Mouse (Mus musculus): Measurements from ENCODE around the gene Stum.

Gene Stum

DNA sequence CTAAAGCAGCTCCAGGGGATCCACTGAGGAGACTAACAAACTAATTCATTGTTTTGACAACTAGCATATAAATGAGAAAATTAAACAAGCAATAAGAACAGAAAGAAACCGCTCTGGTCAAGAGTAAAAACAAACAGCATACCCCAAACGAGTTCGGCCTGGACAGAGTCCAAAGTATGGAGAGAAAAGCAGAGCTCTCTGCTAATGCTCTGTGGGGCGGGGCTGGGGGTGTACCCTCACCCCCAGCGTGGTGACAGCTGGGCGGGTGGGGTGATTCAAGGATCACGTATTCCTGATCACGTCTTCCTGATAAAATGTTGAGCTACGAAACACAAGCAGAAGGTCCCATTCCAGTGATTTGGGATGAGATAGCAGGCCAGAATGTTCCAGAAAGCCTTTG is 9.5 kb upstream of the Stum start:
- DNase-seq = no peak

DNA sequence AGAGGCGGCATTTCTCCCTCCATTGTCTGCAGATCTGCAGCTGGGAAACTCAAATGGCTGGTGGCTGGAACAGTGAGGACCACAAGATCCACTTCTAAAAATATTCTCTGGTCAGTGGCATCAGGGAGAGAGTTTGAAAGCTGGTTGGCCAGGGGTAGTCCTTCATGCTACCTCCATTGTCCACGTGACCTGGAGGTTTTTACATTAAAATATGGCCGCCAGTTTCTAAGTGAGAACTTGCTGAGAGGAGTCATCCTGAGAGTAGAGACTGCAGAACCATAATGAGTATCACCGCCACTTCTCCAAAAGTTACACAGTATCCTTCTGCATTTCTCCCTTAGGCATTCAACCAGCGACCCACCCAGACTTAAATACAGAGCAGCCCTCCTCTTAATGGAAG is 2.0 kb upstream of the Stum start:
- no peak for DNase-seq

DNA sequence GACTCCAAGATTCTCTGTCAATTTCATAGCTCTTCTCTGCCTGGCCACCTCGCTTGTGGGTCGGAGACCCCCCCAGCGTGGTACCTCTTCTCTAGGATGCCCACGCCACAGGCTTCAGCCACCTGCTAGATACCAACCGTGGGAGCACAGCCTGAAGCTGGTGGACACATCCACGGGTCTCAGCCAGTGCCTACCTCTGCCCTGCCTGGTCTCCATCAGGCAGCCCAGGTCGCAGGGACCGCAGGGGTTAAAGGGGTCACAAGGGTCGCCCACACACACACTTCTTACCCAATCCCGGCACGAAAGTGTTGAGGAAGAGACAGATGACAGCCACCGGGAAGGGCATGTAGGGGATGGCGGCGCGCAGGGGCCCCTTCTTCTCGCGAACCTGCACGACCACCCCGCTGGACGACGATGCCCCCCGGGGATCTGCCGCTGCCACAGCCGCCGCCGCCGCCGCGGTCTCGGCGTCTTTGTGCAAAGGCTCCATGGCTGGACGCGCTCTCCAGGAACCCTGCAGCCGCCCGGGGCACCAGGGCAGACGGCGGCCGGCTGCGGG is 385 bp downstream of the Stum start:
- peak; percentile 20 to 52 for DNase-seq

DNA sequence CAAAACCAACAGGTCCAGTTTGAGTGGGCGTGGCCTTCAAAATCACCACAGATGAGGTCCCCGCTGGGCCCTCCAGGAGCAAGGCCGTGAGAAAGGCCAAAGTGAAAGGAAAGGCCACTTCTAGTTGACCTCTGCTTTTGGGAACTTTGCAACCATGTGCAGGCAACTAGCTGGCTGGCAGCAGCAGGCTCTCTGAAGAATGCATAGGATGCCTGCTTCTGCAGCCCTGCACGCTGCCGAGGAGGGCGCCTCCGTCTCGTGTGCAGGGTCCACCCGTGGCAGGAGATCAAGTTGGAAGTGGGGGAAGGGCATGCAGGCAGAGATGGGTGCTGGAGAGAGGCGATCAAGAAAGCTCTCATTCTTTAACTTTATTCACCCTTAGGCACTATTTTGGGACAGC is 1.3 kb downstream of the Stum start:
- DNase-seq = peak in 1 of 2 experiments; percentile 27

DNA sequence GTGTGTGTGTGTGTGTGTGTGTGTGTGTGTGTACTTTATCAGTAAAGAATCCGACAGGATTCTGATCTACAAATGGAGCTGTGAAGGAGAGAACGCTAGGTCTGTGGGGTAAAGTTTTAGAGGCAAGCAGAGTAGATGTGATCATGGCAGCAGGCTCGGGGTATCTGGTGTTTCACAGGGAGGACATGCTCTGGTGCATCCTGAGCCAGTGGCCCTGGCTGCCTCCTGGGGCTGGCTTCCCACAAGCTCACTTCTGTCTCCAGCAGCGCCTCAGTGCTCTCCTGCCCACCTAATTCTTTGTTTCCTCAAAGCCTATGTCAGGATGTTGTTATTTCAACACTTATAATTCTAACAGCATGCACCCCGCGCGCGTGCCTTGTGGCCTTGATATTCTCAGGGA is 2.0 kb downstream of the Stum start:
- DNase-seq = no peak

- DNase-seq = no peak
Observed at GRCm38 (mm10) chr1:180480325-180480724, 3.0 kb downstream of the Stum start.

- DNase-seq = no peak
Observed at GRCm38 (mm10) chr1:180473566-180473965, 9.7 kb downstream of the Stum start.

- DNase-seq = no peak
Observed at GRCm38 (mm10) chr1:180468004-180468403, 15.3 kb downstream of the Stum start.

- DNase-seq = no peak
Observed at GRCm38 (mm10) chr1:180465620-180466019, 17.7 kb downstream of the Stum start.

- DNase-seq = no peak
Observed at GRCm38 (mm10) chr1:180464357-180464756, 18.9 kb downstream of the Stum start.

GRCm38 (mm10) chr1:180462983-180463475 is 20.3 kb downstream of the Stum start:
- DNase-seq = no peak

- no peak for DNase-seq
Observed at GRCm38 (mm10) chr1:180462396-180462795, 20.9 kb downstream of the Stum start.

GRCm38 (mm10) chr1:180460721-180461120 is 22.6 kb downstream of the Stum start:
- no peak for DNase-seq

GRCm38 (mm10) chr1:180458680-180459079 is 24.6 kb downstream of the Stum start:
- DNase-seq = no peak

DNA sequence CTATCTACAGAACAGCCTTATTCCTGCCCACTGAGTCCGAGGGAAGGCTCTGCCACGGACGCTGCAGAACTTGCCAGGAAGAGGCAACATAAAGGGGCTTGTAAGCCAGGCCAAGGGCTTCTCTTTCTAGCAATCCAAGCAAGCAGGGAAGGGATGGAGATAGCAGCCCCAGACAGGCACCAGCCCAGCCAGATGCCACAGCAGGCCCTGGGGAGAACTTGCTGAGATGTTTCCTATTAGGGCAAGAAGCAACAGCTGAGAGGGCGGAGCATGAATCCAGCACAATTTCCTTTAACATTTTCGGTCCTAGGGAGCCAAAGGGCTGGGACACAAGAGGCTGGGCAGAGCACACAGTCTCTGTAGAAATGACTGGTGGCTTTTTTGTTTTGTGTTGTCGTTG is 25.0 kb downstream of the Stum start:
- DNase-seq = no peak

DNA sequence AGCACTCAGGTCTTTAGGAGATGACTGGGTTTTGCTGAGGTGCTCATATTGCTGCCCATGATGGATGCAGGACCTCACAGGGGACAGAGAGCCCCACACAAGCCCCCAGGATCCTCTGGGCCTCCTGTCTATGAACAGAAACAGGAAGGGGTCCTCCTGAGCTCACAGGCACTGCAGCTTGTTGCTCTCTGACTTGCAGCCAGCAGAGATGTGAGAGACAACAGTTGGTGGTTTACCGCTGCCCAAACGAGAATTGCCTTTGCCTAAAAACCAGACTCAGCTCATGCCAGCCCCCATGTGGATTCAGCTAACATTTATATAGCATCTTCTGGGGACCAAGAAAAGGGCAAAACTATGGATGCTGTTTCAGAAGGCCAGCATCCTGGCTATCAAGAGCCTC is 33.7 kb downstream of the Stum start:
- DNase-seq = no peak

- no peak for DNase-seq
Observed at GRCm38 (mm10) chr1:180444411-180444810, 38.9 kb downstream of the Stum start.

GRCm38 (mm10) chr1:180439496-180439895 is 43.8 kb downstream of the Stum start:
- DNase-seq = no peak

- DNase-seq = peak; percentile 36 to 43
Observed at GRCm38 (mm10) chr1:180434925-180435324, 48.4 kb downstream of the Stum start.

GRCm38 (mm10) chr1:180433796-180434566 is 49.3 kb downstream of the Stum start:
- peak; percentile 50 to 52 for DNase-seq

GRCm38 (mm10) chr1:180433098-180433538 is 50.2 kb downstream of the Stum start:
- DNase-seq = no peak

DNA sequence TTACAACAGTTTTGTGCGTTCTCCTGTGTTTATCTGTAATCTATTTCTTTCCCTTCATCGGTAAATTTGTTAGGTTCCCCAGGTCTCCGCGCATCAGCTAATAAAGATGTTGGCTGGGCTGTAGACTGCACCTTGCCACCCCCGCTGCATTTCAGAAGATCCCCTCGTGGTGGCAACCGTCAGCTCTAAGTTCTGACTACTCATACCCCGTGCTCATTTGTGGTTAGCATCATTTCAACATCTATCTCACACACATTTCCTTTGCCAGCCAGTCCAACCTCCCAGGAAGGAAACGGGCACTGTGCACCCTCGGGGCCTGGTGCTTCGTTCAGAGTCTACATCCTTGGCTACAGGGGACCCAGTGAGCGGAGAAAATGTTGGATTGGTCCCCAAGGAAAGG is 51.5 kb downstream of the Stum start:
- peak; percentile 78 to 82 for DNase-seq

DNA sequence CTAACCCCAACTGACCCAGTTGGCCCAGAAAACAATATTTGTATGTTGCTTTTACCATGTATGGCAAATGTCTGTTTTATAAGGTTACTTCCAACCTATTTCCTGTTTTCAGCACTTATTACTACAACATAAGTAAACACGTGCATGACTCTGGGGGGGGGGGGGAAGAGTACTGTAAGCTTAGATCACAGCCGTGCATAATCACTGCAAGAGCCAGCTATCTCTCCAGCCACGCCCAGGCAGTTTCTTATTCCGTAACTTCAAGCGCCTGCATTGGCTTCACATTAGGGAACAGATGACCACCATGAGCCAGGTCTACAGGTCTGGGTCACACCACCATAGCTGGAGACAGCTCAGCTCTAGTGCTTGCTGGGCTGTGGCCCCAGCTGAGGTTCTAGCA is 53.5 kb downstream of the Stum start:
- no peak for DNase-seq

GRCm38 (mm10) chr1:180428871-180429270 is 54.4 kb downstream of the Stum start:
- DNase-seq = no peak
